Mouse (Mus musculus) myocyte (in vitro differentiated cells): ENCODE results near the gene Ube3c. TPM values are rescaled to one million over a fixed set of nuclear protein-coding genes. Genes with fewer than 3 reads are reported as not detected.

ENCODE experiments used
- H3K27me3 ChIP-seq: one replicate; pipeline ENCODE4 v1.6.1; 2011; ENCODE audit not compliant: control insufficient read depth, insufficient read depth, insufficient read length
- H3K36me3 ChIP-seq: one replicate; pipeline ENCODE4 v1.6.1; 2011; ENCODE audit not compliant: control insufficient read depth, insufficient read depth
- H3K4me2 ChIP-seq: one replicate; pipeline ENCODE4 v1.6.1; 2011; ENCODE audit warnings: low read depth, control low read depth
- H3K4me3 ChIP-seq: one replicate; pipeline ENCODE4 v1.5.1; 2011; ENCODE audit warnings: mild to moderate bottlenecking, control low read depth, moderate library complexity
- H3K79me2 ChIP-seq: one replicate; pipeline ENCODE4 v1.6.1; 2011; ENCODE audit not compliant: control insufficient read depth, insufficient read depth
- H3ac ChIP-seq: one replicate; pipeline ENCODE4 v1.6.1; 2011; ENCODE audit not compliant: control insufficient read depth, insufficient read length
- CEBPB ChIP-seq: IDR thresholded peaks from 2 replicates; pipeline ENCODE4 v1.6.1; 2011; ENCODE audit warnings: mild to moderate bottlenecking, moderate library complexity; ENCODE audit not compliant: poor library complexity, insufficient read depth, severe bottlenecking
- E2F4 ChIP-seq: IDR thresholded peaks from one replicate; pipeline ENCODE4 v1.6.1; 2011; ENCODE audit warnings: mild to moderate bottlenecking, control low read depth, moderate library complexity; ENCODE audit not compliant: insufficient read depth
- MAX ChIP-seq: IDR thresholded peaks from one replicate; pipeline ENCODE4 v1.6.1; 2011; ENCODE audit warnings: low read depth, mild to moderate bottlenecking, control low read depth
- MYOD1 ChIP-seq, 3 experiments: IDR thresholded peaks; one replicate each; pipeline ENCODE4 v1.6.1; 2011; ENCODE audit warnings: control low read depth in 2 of 3, low read depth in 2 of 3, mild to moderate bottlenecking in 2 of 3, moderate library complexity in 1 of 3; ENCODE audit not compliant: insufficient read length in 2 of 3, control insufficient read depth in 1 of 3
- MYOG ChIP-seq, 3 experiments: IDR thresholded peaks; one replicate each; pipeline ENCODE4 v1.6.1; 2011; ENCODE audit warnings: control low read depth in 2 of 3, low read depth in 2 of 3, mild to moderate bottlenecking in 2 of 3; ENCODE audit not compliant: insufficient read length in 2 of 3, control insufficient read depth in 1 of 3, insufficient read depth in 1 of 3
- POLR2A ChIP-seq: IDR thresholded peaks from one replicate; pipeline ENCODE4 v1.6.1; 2011; ENCODE audit warnings: low read depth, mild to moderate bottlenecking, control low read depth, moderate library complexity; ENCODE audit not compliant: insufficient read length
- POLR2AphosphoS2 ChIP-seq: IDR thresholded peaks from one replicate; pipeline ENCODE4 v1.6.1; 2011; ENCODE audit warnings: low read depth, control low read depth; ENCODE audit not compliant: insufficient read length
- REST ChIP-seq: IDR thresholded peaks from one replicate; pipeline ENCODE4 v1.6.1; 2011; ENCODE audit warnings: mild to moderate bottlenecking, control low read depth, moderate library complexity; ENCODE audit not compliant: insufficient read depth, insufficient read length
- SRF ChIP-seq: IDR thresholded peaks from one replicate; pipeline ENCODE4 v1.6.1; 2011; ENCODE audit warnings: low read depth; ENCODE audit not compliant: control insufficient read depth, insufficient read length
- TCF12 ChIP-seq: IDR thresholded peaks from one replicate; pipeline ENCODE4 v1.6.1; 2011; ENCODE audit warnings: mild to moderate bottlenecking, control low read depth; ENCODE audit not compliant: poor library complexity, insufficient read depth, severe bottlenecking
- TCF3 ChIP-seq: IDR thresholded peaks from one replicate; pipeline ENCODE4 v1.6.1; 2011; ENCODE audit warnings: low read depth, control low read depth; ENCODE audit not compliant: insufficient read length
- USF1 ChIP-seq: IDR thresholded peaks from one replicate; pipeline ENCODE4 v1.6.1; 2011; ENCODE audit warnings: low read depth, mild to moderate bottlenecking, control low read depth, moderate library complexity
- polyA plus RNA-seq: library from polyadenylated mRNA; unstranded; fragments of >200 nt; fragmentation: generic; extraction: Trizol; gene quantifications from one replicate; pipeline ENCODE4 v1.2.1, GENCODE M21; 2012; ENCODE audit warnings: missing spikeins

Gene Ube3c
- polyA plus RNA-seq, 1 experiment = 28.9 TPM

DNA sequence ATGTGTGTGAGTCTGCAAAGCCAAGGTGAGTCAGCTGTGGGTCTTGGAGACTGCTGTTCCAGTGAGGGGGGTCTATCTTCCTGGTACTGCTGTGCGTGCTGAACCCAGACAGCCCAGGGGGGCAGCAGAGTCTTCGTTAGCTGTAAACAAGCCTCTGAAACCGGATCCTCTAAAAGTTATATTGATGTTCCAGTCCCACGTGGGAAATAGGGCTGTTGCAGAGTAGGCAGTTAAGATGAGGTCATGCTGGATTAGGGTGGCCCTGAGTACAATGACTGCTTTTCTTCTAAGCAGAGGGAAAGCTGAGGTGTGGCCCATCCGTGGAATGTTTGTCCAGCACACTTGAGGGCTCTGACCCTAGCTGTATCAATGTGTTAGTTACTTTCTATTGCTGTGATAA is 139.2 kb downstream of the Ube3c start:
- TF ChIP-seq MYOG (IDR thresholded peaks at IDR 0.05; ENCODE audit: control insufficient read depth in 1 of 3, insufficient read depth in 1 of 3, insufficient read length in 2 of 3, low read depth in 2 of 3) (no peak), MYOD1 (IDR thresholded peaks at IDR 0.05; ENCODE audit: control insufficient read depth in 1 of 3, insufficient read length in 2 of 3, low read depth in 2 of 3) (no peak), SRF (no peak), REST (no peak), POLR2AphosphoS2 (no peak), MAX (no peak), CEBPB (peak; percentile 47; the same call in 1 of the 2 replicates), USF1 (peak; percentile 60), TCF12 (no peak)
- Histone ChIP-seq H3K79me2 (no peaks in the 10 kb centered on the region), H3K27me3 (no peaks in the 10 kb centered on the region), H3K36me3 (no peaks in the 10 kb centered on the region), H3ac (no peak overlapping the region), H3K4me2 (peak overlapping the region; percentile 44), H3K4me3 (no peak overlapping the region)

GRCm38 (mm10) chr5:29711631-29712030 is 142.6 kb downstream of the Ube3c start:
- no peak for TF ChIP-seq REST
- peak in 1 of 3 experiments; percentile 13 for TF ChIP-seq MYOD1 (IDR thresholded peaks at IDR 0.05; ENCODE audit: control insufficient read depth in 1 of 3, insufficient read length in 2 of 3, low read depth in 2 of 3)
- no peak for TF ChIP-seq POLR2AphosphoS2
- TF ChIP-seq CEBPB = no peak
- no peaks in the 10 kb centered on the region for H3K27me3 ChIP-seq
- no peak overlapping the region for H3K4me3 ChIP-seq
- H3ac ChIP-seq = no peak overlapping the region
- H3K36me3 ChIP-seq = no peaks in the 10 kb centered on the region
- no peaks in the 10 kb centered on the region for H3K79me2 ChIP-seq
- peak overlapping the region; percentile 1 for H3K4me2 ChIP-seq

GRCm38 (mm10) chr5:29712906-29713305 is 143.9 kb downstream of the Ube3c start:
- Histone ChIP-seq H3K27me3 (no peaks in the 10 kb centered on the region), H3K79me2 (no peaks in the 10 kb centered on the region), H3ac (no peak overlapping the region), H3K4me2 (no peak overlapping the region), H3K36me3 (no peaks in the 10 kb centered on the region), H3K4me3 (no peak overlapping the region)
- TF ChIP-seq TCF12 (no peak), SRF (no peak), MYOD1 (IDR thresholded peaks at IDR 0.05; ENCODE audit: control insufficient read depth in 1 of 3, insufficient read length in 2 of 3, low read depth in 2 of 3) (no peak), TCF3 (no peak), CEBPB (no peak), MAX (no peak)

GRCm38 (mm10) chr5:29721159-29721558 is 152.1 kb downstream of the Ube3c start:
- Histone ChIP-seq H3ac (no peak overlapping the region), H3K36me3 (no peaks in the 10 kb centered on the region), H3K4me2 (no peak overlapping the region), H3K4me3 (no peak overlapping the region), H3K27me3 (no peaks in the 10 kb centered on the region), H3K79me2 (no peaks in the 10 kb centered on the region)
- TF ChIP-seq REST = no peak
- no peak for TF ChIP-seq CEBPB
- no peak for TF ChIP-seq E2F4
- no peak for TF ChIP-seq MYOD1 (IDR thresholded peaks at IDR 0.05; ENCODE audit: control insufficient read depth in 1 of 3, insufficient read length in 2 of 3, low read depth in 2 of 3)
- TF ChIP-seq MYOG (IDR thresholded peaks at IDR 0.05; ENCODE audit: control insufficient read depth in 1 of 3, insufficient read depth in 1 of 3, insufficient read length in 2 of 3, low read depth in 2 of 3) = no peak
- TF ChIP-seq TCF3 = no peak
- TF ChIP-seq SRF = no peak
- TF ChIP-seq USF1 = no peak
- no peak for TF ChIP-seq POLR2A
- no peak for TF ChIP-seq TCF12
- TF ChIP-seq MAX = no peak
- TF ChIP-seq POLR2AphosphoS2 = no peak

- peak; percentile 12 for TF ChIP-seq USF1
- TF ChIP-seq MAX = no peak
- Histone ChIP-seq H3K4me2 (peak overlapping the region; percentile 48), H3K36me3 (no peaks in the 10 kb centered on the region), H3K79me2 (no peaks in the 10 kb centered on the region), H3K4me3 (no peak overlapping the region), H3ac (no peak overlapping the region), H3K27me3 (no peaks in the 10 kb centered on the region)
Measured at GRCm38 (mm10) chr5:29725369-29725768, 156.3 kb downstream of the Ube3c start.

Other genes with a start within 250 kb of the Ube3c start
- 2.9 TPM for gene Lmbr1, start 190.9 kb upstream of the Ube3c start, polyA plus RNA-seq
- 9.9 TPM for gene Nom1, start 134.6 kb upstream of the Ube3c start, polyA plus RNA-seq
- not detected for gene Mnx1, start 90.8 kb upstream of the Ube3c start, polyA plus RNA-seq
- 75.2 TPM for gene Dnajb6, start 166.4 kb downstream of the Ube3c start, polyA plus RNA-seq
- gene Gm5129, start 166.7 kb downstream of the Ube3c start, polyA plus RNA-seq = 0.40 TPM